Mouse (Mus musculus): ENCODE data around the gene Crim1. TPM values are rescaled to one million over a fixed set of nuclear protein-coding genes. Genes with fewer than 3 reads are reported as not detected.

Crim1 gene
- total RNA-seq, 2 experiments from 2014 or later, result 56.6 to 60.5 TPM

GRCm38 (mm10) chr17:78352500-78352855 is 152.4 kb downstream of the Crim1 start:
- no peak for DNase-seq (ENCODE audit: extremely low spot score in 1 of 2, low spot score in 2 of 2)
- intact Hi-C loops (cut with DNase I), result no loop called here

GRCm38 (mm10) chr17:78354411-78354810 is 154.4 kb downstream of the Crim1 start:
- intact Hi-C loops (cut with DNase I), result no loop called here

GRCm38 (mm10) chr17:78354871-78355270 is 154.8 kb downstream of the Crim1 start:
- intact Hi-C loops (cut with DNase I), result no loop called here
- no peak for DNase-seq (ENCODE audit: extremely low spot score in 1 of 2, low spot score in 2 of 2)

More at GRCm38 (mm10) chr17:78354411-78354810, 154.4 kb downstream of the Crim1 start:
- DNase-seq (ENCODE audit: extremely low spot score in 1 of 2, low spot score in 2 of 2), result no peak

- intact Hi-C loops (cut with DNase I), result no loop called here
- no peak for DNase-seq (ENCODE audit: extremely low spot score in 1 of 2, low spot score in 2 of 2)
Observed at GRCm38 (mm10) chr17:78355611-78356010, 155.6 kb downstream of the Crim1 start.

GRCm38 (mm10) chr17:78357753-78358152 is 157.7 kb downstream of the Crim1 start:
- no peak for DNase-seq (ENCODE audit: extremely low spot score in 1 of 2, low spot score in 2 of 2)
- intact Hi-C loops (cut with DNase I), result no loop called here

GRCm38 (mm10) chr17:78358251-78358726 is 158.2 kb downstream of the Crim1 start:
- DNase-seq (ENCODE audit: extremely low spot score in 1 of 2, low spot score in 2 of 2), result peak in 1 of 2 experiments; percentile 6
- intact Hi-C loops (cut with DNase I), result no loop called here

- peak in 1 of 2 experiments; percentile 36 for DNase-seq (ENCODE audit: extremely low spot score in 1 of 2, low spot score in 2 of 2)
- intact Hi-C loops (cut with DNase I), result no loop called here
Observed at GRCm38 (mm10) chr17:78361939-78362728, 162.1 kb downstream of the Crim1 start.

- intact Hi-C loops (cut with DNase I), result no loop called here
- no peak for DNase-seq (ENCODE audit: extremely low spot score in 1 of 2, low spot score in 2 of 2)
Observed at GRCm38 (mm10) chr17:78364555-78365302, 164.7 kb downstream of the Crim1 start.

- DNase-seq (ENCODE audit: extremely low spot score in 1 of 2, low spot score in 2 of 2), result no peak
- intact Hi-C loops (cut with DNase I), result no loop called here
Observed at GRCm38 (mm10) chr17:78366070-78366469, 166.0 kb downstream of the Crim1 start.

- intact Hi-C loops (cut with DNase I), result no loop called here
- DNase-seq (ENCODE audit: extremely low spot score in 1 of 2, low spot score in 2 of 2), result no peak
Observed at GRCm38 (mm10) chr17:78368481-78368880, 168.4 kb downstream of the Crim1 start.

- intact Hi-C loops (cut with DNase I), result no loop called here
- DNase-seq (ENCODE audit: extremely low spot score in 1 of 2, low spot score in 2 of 2), result no peak
Observed at GRCm38 (mm10) chr17:78370445-78370844, 170.4 kb downstream of the Crim1 start.

- no peak for DNase-seq (ENCODE audit: extremely low spot score in 1 of 2, low spot score in 2 of 2)
- intact Hi-C loops (cut with DNase I), result no loop called here
Observed at GRCm38 (mm10) chr17:78373174-78373573, 173.1 kb downstream of the Crim1 start.

- intact Hi-C loops (cut with DNase I), result no loop called here
- DNase-seq (ENCODE audit: extremely low spot score in 1 of 2, low spot score in 2 of 2), result no peak
Observed at GRCm38 (mm10) chr17:78373849-78374248, 173.8 kb downstream of the Crim1 start.

GRCm38 (mm10) chr17:78374756-78375155 is 174.7 kb downstream of the Crim1 start:
- intact Hi-C loops (cut with DNase I), result no loop called here
- DNase-seq (ENCODE audit: extremely low spot score in 1 of 2, low spot score in 2 of 2), result no peak

GRCm38 (mm10) chr17:78376587-78376986 is 176.5 kb downstream of the Crim1 start:
- intact Hi-C loops (cut with DNase I), result no loop called here
- DNase-seq (ENCODE audit: extremely low spot score in 1 of 2, low spot score in 2 of 2), result no peak

GRCm38 (mm10) chr17:78379079-78379729 is 179.2 kb downstream of the Crim1 start:
- DNase-seq (ENCODE audit: extremely low spot score in 1 of 2, low spot score in 2 of 2), result no peak
- intact Hi-C loops (cut with DNase I), result no loop called here

- intact Hi-C loops (cut with DNase I), result no loop called here
Observed at GRCm38 (mm10) chr17:78379730-78380245, 179.7 kb downstream of the Crim1 start.

GRCm38 (mm10) chr17:78382321-78382720 is 182.3 kb downstream of the Crim1 start:
- no peak for DNase-seq (ENCODE audit: extremely low spot score in 1 of 2, low spot score in 2 of 2)
- intact Hi-C loops (cut with DNase I), result no loop called here

More at GRCm38 (mm10) chr17:78379730-78380245, 179.7 kb downstream of the Crim1 start:
- DNase-seq (ENCODE audit: extremely low spot score in 1 of 2, low spot score in 2 of 2), result no peak

- DNase-seq (ENCODE audit: extremely low spot score in 1 of 2, low spot score in 2 of 2), result no peak
- intact Hi-C loops (cut with DNase I), result no loop called here
Observed at GRCm38 (mm10) chr17:78387665-78388064, 187.6 kb downstream of the Crim1 start.
